Mouse (Mus musculus): Measurements from ENCODE around the gene Fto. TPM values are rescaled to one million over a fixed set of nuclear protein-coding genes. Genes with fewer than 3 reads are reported as not detected.
A peak's percentile ranks its signal among the peaks of the same experiment; 100 is the strongest.

Gene Fto
- polyA plus RNA-seq, 1 experiment: 119 TPM

DNA sequence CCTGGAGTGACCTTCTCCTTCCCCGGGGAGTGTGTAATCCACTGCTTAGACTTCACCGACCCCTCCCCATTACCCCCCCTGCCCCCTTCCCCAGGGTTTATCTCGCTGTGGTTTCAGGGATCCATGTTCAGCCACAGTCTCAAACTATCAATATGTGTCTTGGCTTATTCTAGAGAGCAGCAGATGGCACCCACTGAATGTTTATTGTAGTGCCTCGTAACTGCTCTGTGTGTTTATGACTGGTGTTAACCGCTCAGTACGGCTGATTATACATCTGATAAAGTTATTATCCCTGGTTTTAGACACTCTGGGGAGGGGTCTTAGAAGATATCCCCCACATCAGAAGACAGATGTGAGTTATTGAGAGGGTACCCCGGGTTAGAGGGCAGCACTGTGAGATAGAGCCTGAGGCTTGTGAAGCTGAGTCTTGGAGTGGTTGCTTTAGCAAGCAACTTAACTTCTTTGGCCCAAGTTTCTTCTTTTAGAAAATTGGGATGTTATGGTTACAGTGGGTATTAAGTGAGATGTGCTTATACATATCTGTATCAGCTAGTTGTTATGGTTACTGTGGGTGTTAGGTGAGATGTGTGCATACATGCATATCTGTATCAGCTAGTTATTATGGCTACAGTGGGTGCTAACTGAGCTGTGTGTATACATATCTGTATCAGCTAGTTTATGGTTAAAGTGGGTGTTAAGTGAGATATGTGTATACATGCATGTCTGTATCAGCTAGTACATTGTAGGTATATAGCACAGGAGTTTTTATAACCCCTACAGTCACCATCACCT, 5.8 kb downstream of the Fto start:
- no peak for TF ChIP-seq POLR2A (IDR thresholded peaks at IDR 0.05; ENCODE audit: extremely low read depth, insufficient read depth, low read length)
- no peak for TF ChIP-seq CTCF (IDR thresholded peaks at IDR 0.05; ENCODE audit: extremely low read depth, insufficient read depth, low read length)
- H3K27ac ChIP-seq (ENCODE audit: insufficient read depth, low read length): no peak overlapping the region
- no peak overlapping the region for H3K4me3 ChIP-seq (ENCODE audit: insufficient read depth, low read length)
- peaks cover 4% of the 10 kb centered on the region for H3K4me1 ChIP-seq (ENCODE audit: control insufficient read depth, insufficient read depth, low read length)

DNA sequence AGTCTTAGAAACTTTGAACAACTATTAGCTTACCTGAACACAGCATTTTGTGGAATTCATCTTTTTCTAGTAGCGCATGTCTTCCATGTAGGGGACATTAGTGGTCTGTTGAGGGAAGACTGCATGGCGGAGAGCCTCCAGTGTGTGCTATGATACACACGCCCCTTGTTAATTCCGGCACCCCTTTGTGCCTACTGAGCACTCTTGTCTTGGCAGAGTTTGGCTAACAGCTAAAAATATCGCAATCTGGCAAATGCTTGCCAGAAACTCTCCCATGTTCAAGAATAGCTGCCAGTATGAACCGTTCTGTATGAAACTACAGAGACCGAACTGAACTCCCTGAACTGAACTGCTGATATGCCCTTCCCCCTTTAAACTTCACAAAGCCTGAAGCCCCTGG, 10.2 kb downstream of the Fto start:
- no peak for TF ChIP-seq POLR2A (IDR thresholded peaks at IDR 0.05; ENCODE audit: extremely low read depth, insufficient read depth, low read length)
- no peak for TF ChIP-seq CTCF (IDR thresholded peaks at IDR 0.05; ENCODE audit: extremely low read depth, insufficient read depth, low read length)
- Histone ChIP-seq H3K4me1 (ENCODE audit: control insufficient read depth, insufficient read depth, low read length) (peaks cover 3% of the 10 kb centered on the region), H3K4me3 (ENCODE audit: insufficient read depth, low read length) (no peak overlapping the region), H3K27ac (ENCODE audit: insufficient read depth, low read length) (no peak overlapping the region)

DNA sequence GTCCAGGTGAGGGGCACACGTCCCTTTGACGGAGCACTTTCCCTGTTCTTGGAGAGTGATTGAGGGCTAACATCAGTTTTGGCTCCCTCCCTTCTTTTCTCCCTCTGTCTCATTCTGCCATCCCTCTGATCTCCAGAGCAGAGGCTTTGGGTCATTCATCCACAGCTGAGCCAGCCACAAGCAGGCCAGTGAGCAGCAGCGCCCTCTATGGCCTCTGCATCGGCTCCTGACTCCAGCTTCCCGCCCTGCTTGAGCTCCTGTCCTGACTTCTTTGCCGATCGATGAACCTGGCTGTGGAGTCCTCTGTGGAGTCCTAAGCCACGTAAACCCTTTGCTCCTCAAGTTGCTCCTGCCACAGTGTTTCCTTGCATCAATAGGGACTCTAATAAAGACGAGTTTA, 10.9 kb downstream of the Fto start:
- TF ChIP-seq POLR2A (IDR thresholded peaks at IDR 0.05; ENCODE audit: extremely low read depth, insufficient read depth, low read length) (no peak), CTCF (IDR thresholded peaks at IDR 0.05; ENCODE audit: extremely low read depth, insufficient read depth, low read length) (peak; percentile 29; the same call in 1 of the 2 replicates)
- Histone ChIP-seq H3K4me3 (ENCODE audit: insufficient read depth, low read length) (no peak overlapping the region), H3K4me1 (ENCODE audit: control insufficient read depth, insufficient read depth, low read length) (peaks cover 8% of the 10 kb centered on the region), H3K27ac (ENCODE audit: insufficient read depth, low read length) (no peak overlapping the region)

DNA sequence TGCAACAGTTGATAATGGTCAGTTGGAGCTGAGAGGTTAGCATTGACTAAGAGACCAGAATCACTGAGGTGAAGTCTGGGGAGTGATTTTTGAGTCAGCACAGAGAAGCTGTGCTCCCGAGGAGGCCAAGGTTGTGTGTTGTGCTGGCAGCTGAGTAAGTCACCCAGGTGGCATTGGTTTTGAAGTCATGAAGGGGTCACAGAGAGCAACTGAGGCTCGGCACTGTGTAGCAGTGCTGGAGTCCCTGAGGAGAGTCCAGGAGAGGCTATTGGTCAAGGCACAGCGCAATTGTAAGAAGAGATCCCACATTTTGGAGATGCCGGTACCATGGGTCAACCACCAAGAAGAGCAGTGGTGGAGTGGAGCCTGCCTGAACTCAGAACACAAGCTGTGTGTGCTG, 11.6 kb downstream of the Fto start:
- TF ChIP-seq CTCF (IDR thresholded peaks at IDR 0.05; ENCODE audit: extremely low read depth, insufficient read depth, low read length): no peak
- no peak for TF ChIP-seq POLR2A (IDR thresholded peaks at IDR 0.05; ENCODE audit: extremely low read depth, insufficient read depth, low read length)
- Histone ChIP-seq H3K4me3 (ENCODE audit: insufficient read depth, low read length) (no peak overlapping the region), H3K27ac (ENCODE audit: insufficient read depth, low read length) (no peak overlapping the region), H3K4me1 (ENCODE audit: control insufficient read depth, insufficient read depth, low read length) (peaks cover 14% of the 10 kb centered on the region)

DNA sequence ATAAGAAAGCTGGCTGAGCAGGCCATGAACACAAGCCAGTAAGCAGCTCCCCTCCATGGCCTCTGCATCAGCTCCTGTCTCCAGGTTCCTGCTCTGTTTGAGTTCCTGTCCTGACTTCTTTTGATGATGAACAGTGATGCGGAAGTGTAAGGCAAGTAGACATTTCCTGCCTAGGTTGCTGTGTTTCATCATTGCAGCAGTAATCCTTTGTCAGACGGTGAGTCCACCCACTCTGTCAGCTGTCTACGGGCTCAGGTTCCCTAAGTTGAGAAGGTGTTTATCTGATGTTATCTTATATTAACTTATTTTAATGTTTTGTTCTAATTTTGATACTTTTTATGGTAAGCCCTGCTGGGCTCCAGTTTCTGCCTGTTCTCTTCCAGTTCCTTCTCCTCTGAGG, 12.7 kb downstream of the Fto start:
- no peak for TF ChIP-seq POLR2A (IDR thresholded peaks at IDR 0.05; ENCODE audit: extremely low read depth, insufficient read depth, low read length)
- TF ChIP-seq CTCF (IDR thresholded peaks at IDR 0.05; ENCODE audit: extremely low read depth, insufficient read depth, low read length): no peak
- Histone ChIP-seq H3K27ac (ENCODE audit: insufficient read depth, low read length) (no peak overlapping the region), H3K4me1 (ENCODE audit: control insufficient read depth, insufficient read depth, low read length) (peaks cover 14% of the 10 kb centered on the region), H3K4me3 (ENCODE audit: insufficient read depth, low read length) (no peak overlapping the region)

DNA sequence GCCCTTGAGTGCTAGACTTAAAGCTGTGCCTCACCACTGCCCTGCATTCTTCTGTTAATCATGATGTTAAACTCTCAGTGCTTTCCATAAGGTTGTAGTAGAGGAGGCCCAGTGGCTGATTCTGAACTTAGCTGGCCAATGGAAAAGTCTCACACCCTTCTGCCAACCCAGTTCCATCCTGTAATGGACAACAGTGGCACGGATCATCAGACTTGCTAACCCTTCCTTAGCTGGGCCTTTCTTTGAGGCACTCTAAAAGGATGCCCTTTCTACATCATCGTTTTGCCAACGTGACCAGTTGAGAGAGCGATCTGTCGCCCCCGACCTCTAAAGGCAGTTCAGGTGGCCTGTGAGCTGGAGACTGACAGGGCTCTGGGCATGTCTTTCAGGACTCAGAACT, 13.6 kb downstream of the Fto start:
- Histone ChIP-seq H3K27ac (ENCODE audit: insufficient read depth, low read length) (no peak overlapping the region), H3K4me1 (ENCODE audit: control insufficient read depth, insufficient read depth, low read length) (peaks cover 16% of the 10 kb centered on the region), H3K4me3 (ENCODE audit: insufficient read depth, low read length) (no peak overlapping the region)
- no peak for TF ChIP-seq CTCF (IDR thresholded peaks at IDR 0.05; ENCODE audit: extremely low read depth, insufficient read depth, low read length)
- no peak for TF ChIP-seq POLR2A (IDR thresholded peaks at IDR 0.05; ENCODE audit: extremely low read depth, insufficient read depth, low read length)

DNA sequence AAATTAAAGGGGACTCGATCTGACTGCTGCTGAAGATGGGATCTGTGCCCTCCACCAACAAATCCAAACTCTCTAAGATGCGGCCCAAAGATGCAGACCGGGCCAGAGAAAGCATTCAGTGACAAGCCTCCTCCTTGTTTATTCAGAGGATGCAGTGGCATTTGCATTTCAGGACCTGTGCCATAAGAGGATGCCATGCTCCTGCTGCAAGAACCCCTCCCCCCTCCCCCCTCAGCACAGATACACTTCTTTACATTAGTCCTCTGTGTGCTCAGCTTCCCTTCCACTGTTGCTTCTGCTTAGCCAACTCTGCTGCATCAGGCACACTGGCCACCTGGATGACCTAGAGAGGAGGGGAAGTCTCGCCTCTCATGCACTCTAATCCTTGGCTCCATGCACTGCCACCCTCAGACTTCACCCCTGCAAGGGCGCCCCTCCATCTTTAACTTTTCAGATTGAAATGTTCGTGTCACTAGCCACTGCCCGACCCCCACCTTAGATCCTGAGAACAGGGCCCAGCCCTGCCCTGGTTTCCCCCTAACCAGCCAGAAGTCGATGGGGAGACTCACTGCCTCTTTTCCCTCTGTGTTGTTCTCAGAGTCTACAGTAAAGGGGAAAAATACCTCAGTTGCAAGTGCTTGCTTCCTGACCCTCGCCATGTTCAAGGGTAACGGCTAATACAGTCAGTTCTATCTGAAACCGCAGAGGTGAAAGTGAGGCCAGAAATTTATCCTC, 14.3 kb downstream of the Fto start:
- Histone ChIP-seq H3K27ac (ENCODE audit: insufficient read depth, low read length) (no peak overlapping the region), H3K4me1 (ENCODE audit: control insufficient read depth, insufficient read depth, low read length) (peaks cover 17% of the 10 kb centered on the region), H3K4me3 (ENCODE audit: insufficient read depth, low read length) (no peak overlapping the region)
- TF ChIP-seq POLR2A (IDR thresholded peaks at IDR 0.05; ENCODE audit: extremely low read depth, insufficient read depth, low read length) (no peak), CTCF (IDR thresholded peaks at IDR 0.05; ENCODE audit: extremely low read depth, insufficient read depth, low read length) (no peak)

DNA sequence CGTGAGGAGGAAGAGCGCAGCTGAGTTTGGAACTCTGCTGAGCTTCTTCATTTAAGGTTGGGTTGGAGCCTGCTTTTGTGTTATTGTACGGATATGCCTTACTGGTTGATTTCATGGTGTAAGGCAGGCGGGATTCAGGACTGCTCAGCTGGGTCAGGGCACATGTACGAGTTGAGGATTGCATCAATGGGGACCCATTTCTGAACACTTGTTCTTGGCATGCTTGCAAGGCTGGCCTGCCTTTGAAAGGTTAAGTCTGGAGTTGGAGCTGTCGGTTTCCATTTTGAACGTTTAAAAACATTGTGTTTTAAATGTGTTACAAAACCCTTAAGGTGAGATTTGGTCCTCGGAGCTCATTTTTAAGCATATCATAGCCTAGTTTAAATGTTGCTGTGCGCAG, 15.7 kb downstream of the Fto start:
- Histone ChIP-seq H3K4me3 (ENCODE audit: insufficient read depth, low read length) (no peak overlapping the region), H3K4me1 (ENCODE audit: control insufficient read depth, insufficient read depth, low read length) (peaks cover 16% of the 10 kb centered on the region), H3K27ac (ENCODE audit: insufficient read depth, low read length) (no peak overlapping the region)
- TF ChIP-seq CTCF (IDR thresholded peaks at IDR 0.05; ENCODE audit: extremely low read depth, insufficient read depth, low read length) (no peak), POLR2A (IDR thresholded peaks at IDR 0.05; ENCODE audit: extremely low read depth, insufficient read depth, low read length) (no peak)

DNA sequence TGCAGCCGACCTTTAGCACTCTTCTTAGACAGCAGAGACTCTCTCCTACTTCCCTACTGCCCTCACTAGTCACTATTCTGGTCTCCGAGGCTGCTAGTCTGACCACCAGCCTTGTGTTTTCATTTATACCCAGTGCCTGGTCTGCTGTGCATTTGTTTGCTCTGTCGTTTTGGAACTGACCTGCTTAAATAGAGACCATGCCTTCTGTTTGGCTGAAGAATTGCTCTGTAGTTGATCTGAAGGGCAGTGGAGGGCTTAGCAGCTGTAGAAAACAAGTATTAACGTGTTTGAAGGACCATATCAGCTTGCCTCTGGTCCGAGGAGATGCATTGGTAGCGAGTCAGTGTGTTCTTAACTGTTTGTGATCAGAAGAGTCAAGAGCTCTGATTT, 16.1 kb downstream of the Fto start:
- TF ChIP-seq CTCF (IDR thresholded peaks at IDR 0.05; ENCODE audit: extremely low read depth, insufficient read depth, low read length) (no peak), POLR2A (IDR thresholded peaks at IDR 0.05; ENCODE audit: extremely low read depth, insufficient read depth, low read length) (no peak)
- Histone ChIP-seq H3K27ac (ENCODE audit: insufficient read depth, low read length) (peak overlapping the region; percentile 17; the same call in 1 of the 2 replicates), H3K4me3 (ENCODE audit: insufficient read depth, low read length) (no peak overlapping the region), H3K4me1 (ENCODE audit: control insufficient read depth, insufficient read depth, low read length) (peaks cover 15% of the 10 kb centered on the region)
